Mouse (Mus musculus): ENCODE measurements around the gene Aif1l. TPM values are rescaled to one million over a fixed set of nuclear protein-coding genes. Genes with fewer than 3 reads are reported as not detected.

Gene Aif1l
- polyA plus RNA-seq, 1 experiment, result not detected

GRCm38 (mm10) chr2:32019704-32020103, 69.8 kb downstream of the Aif1l start:
- no peaks in the 10 kb centered on the region for H3K4me1 ChIP-seq (ENCODE audit: control insufficient read depth, insufficient read depth, low read length)
- no peak for TF ChIP-seq POLR2A (IDR thresholded peaks at IDR 0.05; ENCODE audit: insufficient read depth, low read depth, low read length)
- no peak for TF ChIP-seq CTCF (IDR thresholded peaks at IDR 0.05; ENCODE audit: insufficient read depth, low read depth, low read length)
- no peak overlapping the region for H3K4me3 ChIP-seq (ENCODE audit: insufficient read depth, low read depth, low read length)
- no peak overlapping the region for H3K27ac ChIP-seq (ENCODE audit: insufficient read depth, low read depth, low read length)
- WGBS, result 72% methylated on average over 4 of the region's 4 CpGs

DNA sequence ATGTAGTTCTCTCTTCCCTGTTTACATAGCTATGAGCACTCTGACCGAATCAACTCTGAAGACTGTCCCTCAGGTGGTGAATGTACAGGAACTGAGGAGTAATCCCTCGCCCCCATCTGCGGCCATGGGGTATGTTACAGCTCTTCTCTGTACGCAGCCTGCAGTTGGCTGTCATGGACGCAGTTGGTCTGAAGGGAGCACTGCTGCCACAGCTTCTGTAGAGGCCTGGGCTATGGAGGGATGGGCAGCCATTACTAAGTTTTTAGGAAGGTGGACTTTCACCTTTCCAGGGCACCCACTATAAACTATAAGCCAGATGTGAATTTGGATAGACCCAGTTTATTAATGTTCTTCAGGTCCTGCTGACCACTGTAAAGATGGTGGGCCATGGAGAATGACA, 70.3 kb downstream of the Aif1l start:
- WGBS, result 93% methylated on average over 5 of the region's 5 CpGs

More for the DNA sequence above, 70.3 kb downstream of the Aif1l start:
- H3K27ac ChIP-seq (ENCODE audit: insufficient read depth, low read depth, low read length), result no peak overlapping the region
- no peaks in the 10 kb centered on the region for H3K4me1 ChIP-seq (ENCODE audit: control insufficient read depth, insufficient read depth, low read length)
- TF ChIP-seq POLR2A (IDR thresholded peaks at IDR 0.05; ENCODE audit: insufficient read depth, low read depth, low read length) (no peak), CTCF (IDR thresholded peaks at IDR 0.05; ENCODE audit: insufficient read depth, low read depth, low read length) (no peak)
- H3K4me3 ChIP-seq (ENCODE audit: insufficient read depth, low read depth, low read length), result no peak overlapping the region

Other genes with a start within 250 kb of the Aif1l start
- not detected in 2 replicates for gene Qrfp, start 139.6 kb upstream of the Aif1l start, polyA plus RNA-seq (2012; ENCODE audit: insufficient read depth, insufficient read length, low replicate concordance, missing spikeins)
- gene Fibcd1, start 104.1 kb upstream of the Aif1l start, polyA plus RNA-seq (2012; ENCODE audit: insufficient read depth, insufficient read length, low replicate concordance, missing spikeins), result not detected in 2 replicates
- not detected in 2 replicates for gene Lamc3, start 62.8 kb upstream of the Aif1l start, polyA plus RNA-seq (2012; ENCODE audit: insufficient read depth, insufficient read length, low replicate concordance, missing spikeins)
- gene Nup214, start 24.3 kb downstream of the Aif1l start, polyA plus RNA-seq (2012; ENCODE audit: insufficient read depth, insufficient read length, low replicate concordance, missing spikeins), result not detected in 2 replicates
- gene Fam78a, start 134.7 kb downstream of the Aif1l start, polyA plus RNA-seq (2012; ENCODE audit: insufficient read depth, insufficient read length, low replicate concordance, missing spikeins), result not detected in 2 replicates
- not detected in 2 replicates for gene Plpp7, start 145.4 kb downstream of the Aif1l start, polyA plus RNA-seq (2012; ENCODE audit: insufficient read depth, insufficient read length, low replicate concordance, missing spikeins)
- gene Prrc2b, start 200.9 kb downstream of the Aif1l start, polyA plus RNA-seq (2012; ENCODE audit: insufficient read depth, insufficient read length, low replicate concordance, missing spikeins), result 70.7 and 86.2 TPM in 2 replicates

All from olfactory bulb, adult 2 months (tissue).